Mouse (Mus musculus): ENCODE measurements at regions not wholly inside any gene's neighbourhood (a gene's known extent, or its start where the extent isn't known, plus 50 kb on each side); places are given as distances from the start of the nearest gene placed in this dataset.

DNA sequence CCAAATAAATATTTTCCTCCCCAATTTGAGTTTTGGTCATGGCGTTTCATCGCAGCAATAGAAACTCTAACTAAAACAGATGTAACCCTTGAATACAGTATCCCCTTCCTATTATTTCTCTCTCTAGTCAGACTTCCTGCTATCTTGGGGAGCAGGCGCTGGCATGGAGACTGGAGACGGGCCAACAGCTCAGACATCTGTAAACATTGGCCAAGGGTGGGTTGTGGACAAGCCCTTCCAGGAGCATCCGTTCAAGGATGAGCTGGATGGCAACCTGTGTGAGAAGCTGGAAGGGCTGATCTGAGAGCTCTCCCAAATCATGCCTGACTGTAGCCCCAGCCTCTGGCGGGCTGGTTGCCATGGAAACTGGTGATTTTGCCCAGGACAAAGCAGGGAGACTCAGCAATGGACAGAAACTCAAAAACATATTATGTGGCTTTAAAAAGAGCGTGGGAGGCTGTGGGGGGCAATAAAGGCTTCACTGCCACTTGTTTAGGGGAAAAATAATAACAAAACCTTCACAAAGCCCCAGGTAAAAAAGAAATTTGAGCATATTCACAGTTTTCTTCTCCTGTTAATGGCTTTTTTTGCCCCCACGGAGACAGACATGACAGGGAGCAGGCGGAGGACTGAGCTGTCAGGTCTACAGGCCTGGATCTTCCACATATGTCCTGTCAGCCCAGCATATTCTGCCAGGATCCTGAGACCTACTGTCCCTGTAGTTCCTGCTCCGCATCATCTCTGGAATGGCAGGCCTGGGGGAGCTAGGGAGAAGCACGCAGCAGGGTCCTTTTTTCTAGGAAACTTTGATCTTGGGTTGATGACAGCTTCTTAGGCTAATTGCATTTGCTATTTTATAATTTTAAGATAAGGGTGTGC is 113.0 kb downstream of the Chst1 start:
- H3K4me2 ChIP-seq: peak overlapping the region; percentile 3; the same call in 1 of the 2 replicates
- H3K36me3 ChIP-seq (ENCODE audit: poor library complexity, severe bottlenecking): no peaks in the 10 kb centered on the region
- WGBS: 38% methylated on average over 11 of the region's 11 CpGs
- H3K9me3 ChIP-seq (replicated peaks): no peaks in the 10 kb centered on the region
- peak overlapping the region; percentile 46 for H3K27ac ChIP-seq
- no peaks in the 10 kb centered on the region for H3K27me3 ChIP-seq
- peaks cover 27% of the 10 kb centered on the region for H3K4me1 ChIP-seq
- ATAC-seq: peak; percentile 57
- 0 out of 2 replicates have a peak overlapping the region, but pooled peaks have one; percentile 14 for H3K9ac ChIP-seq
- H3K4me3 ChIP-seq: no peak overlapping the region

DNA sequence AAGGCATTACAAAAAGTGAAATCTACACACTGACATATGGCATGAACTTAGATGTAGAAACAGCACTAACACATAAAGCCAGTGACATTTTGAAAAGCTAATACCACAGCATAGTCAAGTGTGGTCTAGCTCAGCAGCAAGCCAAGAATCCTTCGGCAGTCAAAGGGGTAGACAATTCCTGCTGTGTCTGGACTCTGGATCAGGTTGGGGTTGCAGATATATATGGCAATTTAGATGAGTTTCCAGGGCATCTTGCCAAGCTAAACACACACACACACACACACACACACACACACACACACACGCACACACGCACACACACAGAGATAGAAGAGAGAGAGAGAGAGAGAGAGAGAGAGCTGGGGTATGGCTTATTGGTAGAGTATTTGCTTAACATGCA is 118.2 kb downstream of the Chst1 start:
- no peak overlapping the region for H3K9ac ChIP-seq
- H3K27ac ChIP-seq: no peak overlapping the region
- 78% methylated on average over 3 of the region's 3 CpGs for WGBS
- no peaks in the 10 kb centered on the region for H3K27me3 ChIP-seq
- no peak overlapping the region for H3K4me2 ChIP-seq
- H3K9me3 ChIP-seq (replicated peaks): no peaks in the 10 kb centered on the region
- no peak for ATAC-seq
- no peaks in the 10 kb centered on the region for H3K36me3 ChIP-seq (ENCODE audit: poor library complexity, severe bottlenecking)
- H3K4me3 ChIP-seq: no peak overlapping the region
- peaks cover 5% of the 10 kb centered on the region for H3K4me1 ChIP-seq

- ATAC-seq: no peak
- no peaks in the 10 kb centered on the region for H3K9me3 ChIP-seq (replicated peaks)
- 85% methylated on average over 3 of the region's 3 CpGs for WGBS
Measured at GRCm38 (mm10) chr2:92721951-92722350, 122.4 kb downstream of the Chst1 start.

GRCm38 (mm10) chr2:92723618-92724263 is 124.2 kb downstream of the Chst1 start:
- no peaks in the 10 kb centered on the region for H3K36me3 ChIP-seq (ENCODE audit: poor library complexity, severe bottlenecking)
- H3K27ac ChIP-seq: peak overlapping the region; percentile 51
- ATAC-seq: peak; percentile 71
- no peaks in the 10 kb centered on the region for H3K27me3 ChIP-seq
- H3K4me1 ChIP-seq: peaks cover 20% of the 10 kb centered on the region
- WGBS: 50% methylated on average over 9 of the region's 9 CpGs
- H3K4me2 ChIP-seq: 0 out of 2 replicates have a peak overlapping the region, but pooled peaks have one; percentile 14
- H3K9ac ChIP-seq: no peak overlapping the region
- H3K9me3 ChIP-seq (replicated peaks): no peaks in the 10 kb centered on the region
- H3K4me3 ChIP-seq: no peak overlapping the region

More at GRCm38 (mm10) chr2:92721951-92722350, 122.4 kb downstream of the Chst1 start:
- Histone ChIP-seq H3K4me3 (no peak overlapping the region), H3K4me2 (no peak overlapping the region), H3K27me3 (no peaks in the 10 kb centered on the region), H3K27ac (no peak overlapping the region), H3K4me1 (peaks cover 18% of the 10 kb centered on the region), H3K9ac (no peak overlapping the region), H3K36me3 (ENCODE audit: poor library complexity, severe bottlenecking) (no peaks in the 10 kb centered on the region)

- Histone ChIP-seq H3K27ac (peak overlapping the region; percentile 79), H3K27me3 (no peaks in the 10 kb centered on the region), H3K4me1 (peaks cover 20% of the 10 kb centered on the region), H3K9ac (no peak overlapping the region), H3K36me3 (ENCODE audit: poor library complexity, severe bottlenecking) (no peaks in the 10 kb centered on the region), H3K4me3 (no peak overlapping the region), H3K9me3 (replicated peaks) (no peaks in the 10 kb centered on the region), H3K4me2 (no peak overlapping the region)
- 32% methylated on average over 7 of the region's 7 CpGs for WGBS
- ATAC-seq: peak; percentile 34; the same call in 1 of the 2 replicates
Measured at GRCm38 (mm10) chr2:92726640-92727039, 127.1 kb downstream of the Chst1 start.

DNA sequence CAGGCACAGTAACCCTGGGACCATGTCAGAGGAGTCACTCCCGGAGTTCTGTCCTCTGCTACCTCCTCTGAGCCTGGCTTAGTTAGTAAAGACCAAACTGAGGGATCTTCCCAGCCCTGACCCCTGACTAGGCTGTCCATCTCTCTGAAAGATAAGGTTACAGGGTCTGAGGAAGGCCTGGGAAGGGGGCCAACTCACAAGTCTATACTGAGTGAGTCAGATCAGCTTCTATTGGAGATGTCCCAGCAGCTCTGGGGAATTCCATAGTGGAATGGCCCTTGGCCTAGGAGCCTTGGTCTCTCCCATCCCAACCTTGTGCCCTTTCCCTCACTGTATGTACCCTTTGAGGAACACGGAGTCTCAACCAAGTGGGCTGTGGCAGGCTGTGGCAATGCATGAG is 127.7 kb downstream of the Chst1 start:
- Histone ChIP-seq H3K4me3 (no peak overlapping the region), H3K27me3 (no peaks in the 10 kb centered on the region), H3K4me1 (peaks cover 20% of the 10 kb centered on the region), H3K27ac (peak overlapping the region; percentile 79), H3K4me2 (no peak overlapping the region), H3K36me3 (ENCODE audit: poor library complexity, severe bottlenecking) (no peaks in the 10 kb centered on the region), H3K9ac (no peak overlapping the region), H3K9me3 (replicated peaks) (no peaks in the 10 kb centered on the region)
- ATAC-seq: no peak
- 91% methylated on average over 2 of the region's 2 CpGs for WGBS

DNA sequence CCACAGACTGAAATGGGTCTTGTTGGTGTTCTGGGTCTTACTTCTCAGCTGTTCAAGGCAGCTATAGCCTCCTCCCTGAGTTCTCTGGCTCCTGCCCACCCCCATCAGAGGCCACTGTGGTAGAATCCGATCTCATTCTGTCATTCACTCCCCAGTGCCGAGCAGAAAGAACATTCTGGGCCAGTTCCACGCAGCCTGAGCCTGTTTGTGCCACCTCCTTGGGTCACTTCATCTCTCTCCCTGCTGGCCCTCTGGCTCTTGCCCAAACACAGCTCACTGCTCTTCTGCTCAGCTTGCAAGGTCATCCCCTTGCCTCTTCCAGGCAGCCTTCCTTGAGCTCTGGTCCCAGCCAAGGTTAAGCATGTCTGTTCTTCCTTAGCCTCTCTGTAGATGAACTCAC is 128.9 kb downstream of the Chst1 start:
- ATAC-seq: no peak
- Histone ChIP-seq H3K9me3 (replicated peaks) (no peaks in the 10 kb centered on the region), H3K36me3 (ENCODE audit: poor library complexity, severe bottlenecking) (no peaks in the 10 kb centered on the region), H3K4me2 (no peak overlapping the region), H3K27me3 (no peaks in the 10 kb centered on the region), H3K9ac (no peak overlapping the region), H3K4me1 (peaks cover 18% of the 10 kb centered on the region), H3K27ac (no peak overlapping the region), H3K4me3 (no peak overlapping the region)
- WGBS: 79% methylated on average over 3 of the region's 3 CpGs

DNA sequence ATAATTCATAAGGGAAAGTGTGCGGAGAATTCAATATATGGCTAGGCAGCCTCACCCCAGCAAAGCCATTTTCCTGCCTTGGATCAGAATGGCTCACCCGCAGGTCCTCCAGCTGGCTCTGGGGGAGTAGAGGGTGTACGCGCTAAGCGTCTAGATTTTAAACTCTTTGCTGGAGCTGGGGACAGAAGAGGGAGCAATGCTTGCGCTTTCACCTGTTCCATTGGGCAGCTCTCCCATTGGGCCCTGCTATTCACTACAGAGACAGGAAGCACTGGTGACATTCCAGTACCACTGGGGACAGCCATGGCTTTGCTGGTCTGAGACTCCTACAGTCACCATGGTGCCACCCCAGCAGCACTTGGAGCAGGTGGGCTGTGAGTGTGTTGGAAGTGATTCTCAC is 130.9 kb downstream of the Chst1 start:
- no peak overlapping the region for H3K27ac ChIP-seq
- no peaks in the 10 kb centered on the region for H3K27me3 ChIP-seq
- no peak overlapping the region for H3K9ac ChIP-seq
- no peaks in the 10 kb centered on the region for H3K9me3 ChIP-seq (replicated peaks)
- no peak overlapping the region for H3K4me2 ChIP-seq
- no peaks in the 10 kb centered on the region for H3K36me3 ChIP-seq (ENCODE audit: poor library complexity, severe bottlenecking)
- no peak for ATAC-seq
- 92% methylated on average over 6 of the region's 6 CpGs for WGBS
- H3K4me3 ChIP-seq: no peak overlapping the region
- H3K4me1 ChIP-seq: peaks cover 10% of the 10 kb centered on the region

DNA sequence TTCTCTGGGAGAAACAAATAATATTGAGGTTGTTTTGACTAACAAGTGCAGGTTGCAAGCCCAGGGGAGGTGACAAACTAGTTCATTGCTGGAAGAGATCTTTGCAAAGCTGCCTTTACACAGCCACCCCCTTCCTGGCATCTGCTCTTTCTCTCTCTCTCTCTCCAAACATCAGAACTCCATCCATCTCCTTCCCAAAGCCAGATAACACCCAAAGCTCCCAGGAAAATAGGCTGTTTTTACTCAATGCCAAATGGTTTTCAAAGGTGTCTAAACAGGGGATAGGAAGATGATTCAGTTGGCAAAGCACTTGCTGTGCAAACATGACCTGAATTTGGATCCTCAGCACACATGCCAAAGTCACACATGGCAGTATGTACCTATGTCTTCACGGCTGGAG is 133.9 kb downstream of the Chst1 start:
- Histone ChIP-seq H3K27ac (no peak overlapping the region), H3K4me2 (no peak overlapping the region), H3K4me1 (no peaks in the 10 kb centered on the region; the same call in 1 of the 2 replicates), H3K27me3 (no peaks in the 10 kb centered on the region), H3K36me3 (ENCODE audit: poor library complexity, severe bottlenecking) (no peaks in the 10 kb centered on the region), H3K9ac (no peak overlapping the region), H3K9me3 (replicated peaks) (no peaks in the 10 kb centered on the region), H3K4me3 (no peak overlapping the region)
- WGBS: 93% methylated on average over 1 of the region's 1 CpGs
- ATAC-seq: no peak

GRCm38 (mm10) chr2:92735784-92736183 is 136.3 kb downstream of the Chst1 start:
- Histone ChIP-seq H3K36me3 (ENCODE audit: poor library complexity, severe bottlenecking) (no peaks in the 10 kb centered on the region), H3K27me3 (no peaks in the 10 kb centered on the region), H3K9ac (no peak overlapping the region), H3K4me1 (no peaks in the 10 kb centered on the region; the same call in 1 of the 2 replicates), H3K4me3 (no peak overlapping the region), H3K4me2 (no peak overlapping the region), H3K9me3 (replicated peaks) (no peaks in the 10 kb centered on the region), H3K27ac (no peak overlapping the region)
- ATAC-seq: no peak
- 90% methylated on average over 5 of the region's 5 CpGs for WGBS

DNA sequence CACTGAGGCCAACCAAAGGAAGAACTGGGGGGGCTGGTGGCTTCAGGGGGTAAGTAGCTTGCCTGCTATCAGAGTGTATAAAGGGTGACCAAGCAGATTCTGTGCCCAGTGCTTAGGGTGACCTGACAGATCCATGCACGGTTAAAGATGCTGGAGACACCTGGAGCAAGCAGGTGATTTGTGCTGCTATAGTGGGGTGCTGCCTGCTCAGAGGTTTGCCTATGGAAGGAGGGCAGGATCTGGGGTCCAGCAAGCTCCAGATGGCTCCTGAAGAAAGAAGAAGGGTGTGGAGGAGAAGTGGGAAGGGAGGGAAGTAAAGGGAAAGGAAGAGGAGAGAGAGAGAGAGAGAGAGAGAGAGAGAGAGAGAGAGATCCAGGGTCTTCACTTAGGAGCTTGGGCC is 137.8 kb downstream of the Chst1 start:
- Histone ChIP-seq H3K4me2 (no peak overlapping the region), H3K27me3 (no peaks in the 10 kb centered on the region), H3K27ac (no peak overlapping the region), H3K4me3 (no peak overlapping the region), H3K4me1 (no peaks in the 10 kb centered on the region; the same call in 1 of the 2 replicates), H3K36me3 (ENCODE audit: poor library complexity, severe bottlenecking) (no peaks in the 10 kb centered on the region), H3K9me3 (replicated peaks) (no peaks in the 10 kb centered on the region), H3K9ac (no peak overlapping the region)
- ATAC-seq: no peak
- 77% methylated on average over 1 of the region's 1 CpGs for WGBS

GRCm38 (mm10) chr2:92739576-92739975 is 140.1 kb downstream of the Chst1 start:
- Histone ChIP-seq H3K27me3 (no peaks in the 10 kb centered on the region), H3K4me2 (no peak overlapping the region), H3K36me3 (ENCODE audit: poor library complexity, severe bottlenecking) (no peaks in the 10 kb centered on the region), H3K9me3 (replicated peaks) (no peaks in the 10 kb centered on the region), H3K4me3 (no peak overlapping the region), H3K9ac (no peak overlapping the region), H3K27ac (no peak overlapping the region), H3K4me1 (peaks cover 12% of the 10 kb centered on the region)
- ATAC-seq: no peak
- WGBS: 89% methylated on average over 4 of the region's 4 CpGs

Measured in forebrain, embryonic 13.5 days (tissue).